Mouse (Mus musculus): ENCODE data around the gene Vsx1.

Gene Vsx1

DNA sequence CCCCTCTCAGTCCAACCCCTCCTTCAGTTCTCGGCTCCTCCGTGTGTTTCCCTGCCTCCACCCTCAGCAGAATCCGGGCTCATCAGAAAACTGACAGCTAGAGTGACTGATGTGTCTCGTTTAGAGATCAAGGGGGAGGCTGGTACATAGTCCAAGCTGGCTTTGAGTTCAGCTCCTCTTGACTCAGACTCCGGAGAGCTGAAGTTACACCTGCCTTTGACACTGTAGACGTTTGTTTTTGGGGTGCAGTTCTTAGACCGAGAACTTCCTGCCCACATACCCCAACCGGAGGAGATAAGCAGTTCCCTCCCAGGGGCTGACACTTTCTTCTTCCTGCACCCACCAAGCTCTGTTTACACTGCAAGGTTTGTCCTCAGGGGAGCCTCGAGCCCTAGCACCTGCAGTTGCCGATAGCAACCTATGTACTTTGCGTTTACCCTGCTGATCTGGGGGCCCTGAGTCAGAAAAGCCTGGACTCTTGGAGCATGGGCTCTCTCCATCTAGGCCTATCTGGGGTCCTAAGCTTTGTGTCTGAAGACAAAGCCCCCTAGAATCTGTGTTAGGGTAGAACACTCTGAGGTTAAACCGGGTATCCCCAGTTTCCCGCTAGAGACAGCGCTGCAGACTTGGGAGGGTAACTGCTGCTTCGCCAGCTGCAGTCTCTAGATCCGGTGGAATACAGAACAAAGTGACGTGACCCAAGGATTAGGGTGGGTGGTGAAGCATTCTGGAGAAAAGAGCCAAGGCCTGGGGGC, 21.9 kb downstream of the Vsx1 start:
- no peak for DNase-seq (ENCODE audit: low read depth, low spot score)

DNA sequence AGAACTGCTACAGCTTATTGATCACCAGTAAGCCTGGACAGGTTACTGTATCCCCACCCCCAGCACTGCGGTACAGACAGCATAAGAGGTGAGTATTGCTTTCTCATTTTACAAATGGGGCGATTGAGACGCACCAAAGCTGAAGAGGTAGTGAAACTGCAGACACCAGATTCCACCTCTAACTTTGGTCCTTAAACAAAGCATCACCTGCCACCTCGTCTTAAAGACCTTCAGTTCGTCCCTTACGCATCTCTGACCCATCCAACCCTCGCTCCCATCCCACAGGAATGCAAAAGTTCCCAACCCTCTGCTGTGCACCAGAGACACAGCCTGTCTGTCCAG, 22.5 kb downstream of the Vsx1 start:
- DNase-seq (ENCODE audit: low read depth, low spot score), result no peak

DNA sequence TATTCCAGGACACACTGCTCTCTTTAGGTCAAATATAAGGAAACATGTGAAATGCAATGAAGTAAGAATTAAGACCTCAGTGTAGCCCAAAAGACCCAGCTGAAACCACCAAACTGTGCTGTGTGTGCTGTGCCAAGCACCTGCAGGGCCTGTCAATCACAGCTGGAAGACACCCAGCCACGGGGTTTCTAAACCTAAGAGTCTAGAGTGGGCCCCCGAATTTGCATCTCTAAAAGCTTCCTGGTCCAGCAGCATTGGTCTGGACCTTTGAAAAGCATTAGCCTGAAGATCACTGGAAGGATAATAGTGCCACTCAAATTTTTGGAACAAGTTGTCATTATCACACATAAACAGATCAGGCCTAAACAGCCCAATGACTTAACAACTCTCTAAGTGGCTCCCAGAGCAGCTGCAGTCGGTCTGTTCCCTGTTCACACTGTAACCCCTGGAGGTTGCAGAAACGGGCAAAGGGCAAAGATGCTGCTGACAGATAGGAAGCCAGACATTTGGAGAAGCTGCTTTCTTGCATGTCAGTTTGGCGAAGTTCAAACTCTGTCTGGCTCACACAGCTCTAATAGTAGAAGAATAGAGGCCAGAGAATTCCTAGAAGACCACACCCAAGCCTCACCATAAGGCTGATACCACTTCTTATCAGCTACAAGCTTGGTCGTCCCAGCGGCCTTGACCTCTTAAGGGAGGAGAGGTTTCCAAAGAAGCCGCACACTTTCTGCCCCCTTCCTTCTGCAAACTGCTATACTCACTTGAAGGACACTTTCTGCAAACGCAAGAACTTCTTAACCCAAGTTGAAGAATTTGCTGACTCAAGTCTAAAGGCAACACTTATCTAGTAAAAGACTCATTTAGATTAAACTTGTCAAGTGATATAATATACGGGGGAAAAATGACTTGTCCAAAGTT, 23.4 kb downstream of the Vsx1 start:
- no peak for DNase-seq (ENCODE audit: low read depth, low spot score)

DNA sequence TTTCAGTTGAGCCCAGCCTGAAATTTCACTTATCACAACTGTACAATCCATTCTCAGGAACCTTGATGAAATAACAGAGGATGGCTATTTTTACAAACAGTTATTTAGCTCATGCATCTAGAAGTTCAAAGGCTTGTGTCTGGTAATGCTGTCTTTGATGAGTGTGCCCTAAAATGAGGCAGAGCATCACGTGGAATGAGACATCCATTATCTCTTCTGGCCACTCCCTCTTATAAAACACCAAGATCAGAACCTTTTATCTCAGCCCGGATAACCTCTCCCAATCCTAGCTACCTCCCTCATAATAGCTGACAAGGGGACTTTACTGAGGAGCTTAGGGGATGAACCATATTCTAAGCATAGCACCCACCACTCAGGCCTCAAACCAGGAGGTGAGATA, 24.2 kb downstream of the Vsx1 start:
- DNase-seq (ENCODE audit: low read depth, low spot score), result no peak

DNA sequence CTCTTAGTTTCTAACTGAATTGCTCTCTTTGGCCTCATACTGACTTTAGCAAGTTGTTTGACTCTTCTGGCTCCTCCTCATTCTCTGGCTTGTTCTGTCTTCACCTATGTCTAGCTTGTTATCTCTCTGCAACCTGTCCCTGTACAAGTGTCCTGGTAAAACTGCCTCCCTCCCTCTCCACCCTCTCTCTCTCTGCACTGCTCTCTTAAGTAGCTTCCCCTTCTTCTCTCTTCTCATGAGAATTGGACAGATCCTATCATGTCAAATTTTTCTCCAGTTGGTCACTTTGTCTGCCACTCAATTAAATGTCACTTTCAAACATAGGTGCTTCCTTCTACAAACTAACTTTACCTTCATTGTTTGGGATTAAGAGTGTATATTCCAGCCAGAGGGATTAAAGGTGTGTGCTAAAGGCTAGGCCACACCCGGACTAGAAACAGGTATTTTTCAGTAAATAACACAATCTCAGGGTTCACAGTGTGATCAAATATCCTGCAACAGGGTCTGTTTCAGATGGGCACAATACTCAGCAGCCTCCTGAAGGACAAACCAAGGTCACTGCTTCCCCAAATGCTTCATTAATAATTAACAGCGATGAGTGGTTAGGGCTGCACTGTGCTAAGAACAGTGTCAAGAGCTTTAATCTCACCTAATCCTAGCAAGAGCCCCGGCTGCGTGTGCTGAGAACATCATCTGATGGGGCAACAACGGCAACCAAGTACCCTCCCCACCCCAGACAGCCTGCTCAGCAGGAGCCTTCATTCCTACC, 24.8 kb downstream of the Vsx1 start:
- DNase-seq (ENCODE audit: low read depth, low spot score), result no peak

DNA sequence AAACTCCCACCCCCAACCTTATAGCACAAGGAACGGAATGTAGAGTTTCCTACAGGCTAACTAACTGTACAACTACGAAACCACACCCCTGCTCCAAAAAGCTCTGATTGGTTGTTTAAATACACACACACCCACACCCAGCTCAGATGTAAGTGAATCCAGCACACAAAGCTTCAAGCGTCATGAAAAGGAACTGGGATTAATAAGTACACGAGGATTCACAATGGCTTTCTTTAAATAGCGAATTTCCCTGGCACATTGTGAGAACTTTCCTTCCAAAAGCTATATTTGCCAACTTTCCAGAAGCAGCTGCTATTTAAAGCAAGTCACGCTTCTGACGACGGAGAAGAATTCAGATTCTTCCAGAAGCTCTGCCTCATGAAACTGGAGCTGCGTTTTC, 25.9 kb downstream of the Vsx1 start:
- no peak for DNase-seq (ENCODE audit: low read depth, low spot score)

DNA sequence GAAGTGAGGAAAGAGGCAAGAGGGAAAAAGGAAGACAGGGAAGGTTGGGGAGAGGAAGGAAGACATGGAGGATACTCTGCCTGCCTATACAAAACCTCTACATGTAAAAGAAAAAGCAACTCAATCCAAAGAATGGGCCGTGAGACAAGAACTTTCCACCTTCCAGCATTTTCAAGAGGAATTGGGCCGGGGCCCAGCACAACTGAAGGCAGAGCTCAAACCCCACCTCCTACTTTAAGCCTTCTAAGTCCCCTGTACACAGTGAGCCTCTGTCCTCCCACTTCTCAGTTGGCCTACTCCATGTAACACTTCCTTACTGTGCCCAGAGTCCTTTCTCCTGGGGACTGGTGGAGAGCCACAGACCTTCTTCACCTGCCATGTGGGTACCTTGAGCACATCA, 27.2 kb downstream of the Vsx1 start:
- no peak for DNase-seq (ENCODE audit: low read depth, low spot score)

DNA sequence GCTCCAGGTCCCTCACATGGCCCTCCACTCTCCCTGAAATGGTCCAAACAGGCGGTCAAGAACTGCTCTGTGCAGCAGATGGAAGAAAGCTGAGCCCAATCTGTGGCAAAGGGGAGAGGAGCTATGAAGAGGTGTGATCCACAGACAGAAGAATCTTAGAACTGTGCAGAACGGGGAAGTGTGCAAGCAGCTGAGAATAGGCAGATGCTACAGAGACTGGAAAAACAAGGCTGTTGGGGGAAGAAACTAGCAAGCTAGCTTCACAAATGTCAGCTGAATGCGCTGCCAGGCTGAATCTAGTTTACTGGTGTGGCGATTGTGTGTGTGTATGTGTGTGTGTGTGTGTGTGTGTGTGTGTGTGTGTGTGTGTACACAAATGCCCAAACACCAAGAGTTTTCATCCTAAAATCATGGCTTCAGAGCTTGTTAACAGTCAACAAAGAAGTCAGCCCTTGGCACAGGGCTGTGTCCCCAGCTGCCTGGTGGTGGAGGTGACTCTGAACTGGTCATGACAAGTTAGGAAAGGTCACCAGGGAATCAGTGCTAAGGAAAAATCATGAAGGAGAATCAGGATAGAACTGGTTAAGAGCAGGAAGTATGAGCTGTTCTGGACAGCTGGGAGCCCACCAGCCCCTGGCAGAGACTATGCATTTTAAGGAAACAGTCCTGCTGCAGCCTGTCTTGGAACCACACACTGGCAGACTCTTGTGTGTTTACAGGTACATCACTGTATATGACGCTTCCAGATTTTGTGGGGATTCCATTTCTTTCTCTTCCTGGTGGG, 28.3 kb downstream of the Vsx1 start:
- no peak for DNase-seq (ENCODE audit: low read depth, low spot score)

DNA sequence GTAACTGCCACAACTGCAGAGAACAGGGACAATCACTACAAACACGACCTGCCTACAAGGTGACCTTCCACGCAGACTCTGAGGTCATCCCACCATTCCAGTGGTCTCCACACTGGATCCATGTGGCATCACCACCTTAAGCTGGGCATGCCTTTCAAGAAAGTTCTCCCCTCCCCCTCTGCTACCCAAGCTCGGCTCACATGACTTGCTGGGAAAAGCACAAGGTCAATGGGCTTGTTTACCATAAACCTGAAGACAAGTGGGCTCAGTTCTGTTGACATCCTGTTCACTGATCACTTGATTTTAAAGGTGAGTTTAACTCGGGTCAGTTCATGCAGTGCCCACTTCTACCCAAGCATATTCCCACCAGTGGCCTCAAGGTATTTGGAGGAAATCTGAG, 29.1 kb downstream of the Vsx1 start:
- DNase-seq (ENCODE audit: low read depth, low spot score), result no peak

DNA sequence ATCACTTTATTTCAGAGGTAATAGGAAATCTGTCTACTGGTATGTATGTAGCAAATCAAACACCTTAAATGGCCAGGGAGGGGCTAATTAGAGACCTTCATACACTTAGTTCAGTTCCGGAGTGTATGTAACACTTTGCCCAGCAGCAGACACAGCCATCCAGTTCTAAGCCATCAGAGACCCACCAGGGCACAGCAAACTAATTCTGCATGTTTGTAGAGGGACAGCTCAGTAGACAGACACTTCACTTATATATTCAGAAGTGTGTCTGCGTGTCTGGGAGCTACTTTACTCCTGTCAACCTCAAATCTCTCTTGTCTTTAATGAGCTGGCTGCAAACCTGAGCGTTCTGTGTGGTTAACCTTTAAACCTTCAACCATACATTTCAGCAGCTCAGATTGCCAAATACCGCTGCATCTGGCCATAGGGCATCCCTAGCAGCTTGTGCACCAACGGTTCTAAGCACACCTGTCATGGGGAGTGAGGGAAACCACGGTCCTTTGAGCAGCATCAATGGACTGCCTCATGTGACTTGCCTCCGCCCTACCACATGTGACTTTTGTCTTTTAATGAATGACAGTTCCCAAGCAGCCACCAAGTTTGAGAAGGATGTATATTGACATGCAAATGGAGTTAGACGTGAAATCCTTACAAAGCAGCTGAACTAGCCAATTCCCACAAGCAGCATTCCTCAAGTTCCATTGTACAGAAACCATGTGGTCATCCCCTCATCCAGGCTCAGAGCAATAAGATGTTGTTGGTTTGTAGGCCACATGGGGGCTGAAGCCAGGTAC, 32.0 kb downstream of the Vsx1 start:
- DNase-seq (ENCODE audit: low read depth, low spot score), result no peak

DNA sequence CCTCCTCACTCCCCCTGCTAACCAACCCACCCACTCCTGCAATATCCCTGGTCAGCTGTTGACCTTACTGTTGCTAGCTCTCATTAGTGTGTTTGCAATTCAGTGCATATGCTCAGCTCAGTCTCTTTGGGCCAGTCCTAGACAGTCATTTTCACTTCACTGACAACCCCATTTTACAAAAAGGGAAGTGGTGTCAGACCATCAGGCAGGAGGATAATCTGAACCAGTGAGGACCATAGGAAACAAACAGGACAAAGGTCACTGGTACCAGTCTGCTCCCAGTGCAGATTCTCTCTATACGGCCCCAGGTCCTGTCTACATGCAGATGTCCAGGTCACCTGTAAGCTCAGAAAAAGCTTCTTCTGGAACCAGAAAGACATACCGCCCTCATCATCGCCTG, 33.0 kb downstream of the Vsx1 start:
- DNase-seq (ENCODE audit: low read depth, low spot score), result no peak

DNA sequence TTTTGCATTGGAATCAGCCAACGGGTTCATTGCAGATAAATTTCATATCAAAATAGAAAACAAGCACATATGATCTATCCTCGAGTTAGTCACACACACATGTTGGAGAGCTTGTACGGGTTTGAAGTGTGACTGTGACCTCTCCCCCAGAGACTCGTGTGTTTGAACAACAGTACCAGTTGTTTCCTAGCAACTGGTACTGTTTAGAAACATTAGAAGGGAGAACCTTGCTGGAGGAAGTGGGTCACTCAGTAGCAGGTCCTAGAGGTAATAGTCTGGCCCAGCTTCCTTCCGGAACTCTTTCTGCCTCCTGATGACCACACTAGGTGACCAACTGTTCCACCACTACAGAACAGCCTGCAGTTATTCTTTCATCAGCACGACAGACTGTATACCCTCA, 33.9 kb downstream of the Vsx1 start:
- DNase-seq (ENCODE audit: low read depth, low spot score), result no peak

DNA sequence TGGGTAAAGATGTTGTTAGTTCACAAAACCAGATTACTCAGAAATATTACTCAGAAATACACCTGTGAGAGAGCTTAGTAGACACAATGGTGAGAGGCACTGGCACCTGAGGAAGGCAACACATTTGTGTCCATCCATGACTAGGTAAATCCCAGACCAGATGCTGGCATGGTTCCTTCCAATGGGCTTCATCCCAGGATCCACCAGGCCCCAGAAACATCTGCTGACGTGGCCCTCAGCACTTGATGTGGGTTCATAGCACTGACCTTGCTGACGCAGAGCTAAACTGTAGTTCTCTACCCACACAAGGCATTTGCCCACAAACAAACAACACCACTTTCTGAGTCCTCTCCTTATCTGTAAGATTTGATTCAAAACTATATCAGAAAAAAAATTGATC, 34.3 kb downstream of the Vsx1 start:
- no peak for DNase-seq (ENCODE audit: low read depth, low spot score)

DNA sequence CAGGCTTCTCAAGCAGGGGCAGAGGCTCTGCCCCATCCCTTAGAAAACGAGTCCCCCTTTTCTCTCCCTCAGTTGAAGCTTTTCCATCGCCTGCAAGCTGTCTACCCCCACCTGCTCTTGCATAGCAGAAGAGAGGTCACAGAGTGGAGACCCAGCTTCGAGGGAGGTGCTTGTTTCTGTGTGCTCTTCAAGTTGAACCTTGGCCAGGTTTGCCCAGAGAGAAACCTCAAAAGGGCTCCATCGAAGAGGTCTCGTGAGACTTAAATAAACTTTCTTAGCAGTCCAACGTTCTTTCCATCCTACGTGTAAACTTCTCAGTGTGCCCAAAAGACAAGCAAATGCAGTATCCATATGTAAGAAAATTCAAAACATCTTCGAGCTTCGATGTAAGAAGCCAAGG, 37.8 kb downstream of the Vsx1 start:
- no peak for DNase-seq (ENCODE audit: low read depth, low spot score)

DNA sequence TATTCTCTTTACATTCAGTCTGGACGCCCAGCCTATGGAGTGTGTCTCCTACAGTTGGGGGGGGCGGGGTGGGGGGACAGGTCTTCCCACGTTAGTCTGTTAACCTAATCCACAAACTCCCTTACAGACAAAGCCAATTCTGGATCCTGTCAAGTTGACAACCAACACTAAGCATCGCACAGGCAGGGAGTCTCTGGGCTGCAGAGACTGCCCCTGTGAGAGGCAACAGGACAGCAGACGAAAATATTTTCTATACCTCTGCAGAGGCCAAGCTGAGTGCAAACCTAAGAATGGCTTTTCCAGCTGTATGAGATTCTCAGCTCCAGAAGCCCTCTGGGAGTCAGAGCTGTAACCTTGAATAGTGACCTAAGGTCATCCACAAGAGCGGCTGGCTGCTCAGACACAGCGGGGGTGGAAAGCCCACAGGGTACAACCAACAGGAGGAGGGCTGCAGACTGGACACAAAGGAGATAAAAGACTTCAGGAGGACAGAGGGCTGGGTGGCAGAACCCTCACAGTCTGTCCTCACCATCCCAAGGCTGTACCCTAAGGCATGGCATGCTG, 38.6 kb downstream of the Vsx1 start:
- no peak for DNase-seq (ENCODE audit: low read depth, low spot score)

DNA sequence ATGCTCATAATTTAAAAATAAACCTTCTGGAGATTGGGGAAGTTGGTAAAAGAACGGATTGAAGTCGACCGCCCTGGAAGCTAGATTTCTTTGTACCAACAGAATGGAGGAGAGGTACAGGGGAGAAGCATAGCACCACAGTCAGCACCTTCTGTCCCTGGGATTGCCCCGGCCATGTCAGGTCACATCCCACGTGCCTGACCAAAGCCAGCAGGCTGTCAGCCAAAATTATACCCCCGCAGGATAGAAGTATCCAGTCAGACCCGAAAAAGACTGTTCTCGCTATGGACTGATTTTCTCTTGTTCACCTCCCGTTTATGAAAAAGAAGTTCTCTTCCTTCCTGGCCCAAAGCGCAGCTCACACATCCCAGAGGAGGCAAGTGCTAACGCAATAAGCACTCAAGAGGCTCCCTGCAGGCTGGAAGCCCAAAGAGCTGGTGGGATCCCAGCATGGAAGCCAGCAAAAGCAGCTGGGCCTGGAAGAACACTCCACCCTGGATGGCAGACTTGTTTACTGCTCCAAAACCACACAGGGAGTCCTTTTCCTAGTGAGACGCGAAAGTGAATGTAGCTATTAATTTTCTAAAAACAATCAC, 40.8 kb downstream of the Vsx1 start:
- no peak for DNase-seq (ENCODE audit: low read depth, low spot score)

DNA sequence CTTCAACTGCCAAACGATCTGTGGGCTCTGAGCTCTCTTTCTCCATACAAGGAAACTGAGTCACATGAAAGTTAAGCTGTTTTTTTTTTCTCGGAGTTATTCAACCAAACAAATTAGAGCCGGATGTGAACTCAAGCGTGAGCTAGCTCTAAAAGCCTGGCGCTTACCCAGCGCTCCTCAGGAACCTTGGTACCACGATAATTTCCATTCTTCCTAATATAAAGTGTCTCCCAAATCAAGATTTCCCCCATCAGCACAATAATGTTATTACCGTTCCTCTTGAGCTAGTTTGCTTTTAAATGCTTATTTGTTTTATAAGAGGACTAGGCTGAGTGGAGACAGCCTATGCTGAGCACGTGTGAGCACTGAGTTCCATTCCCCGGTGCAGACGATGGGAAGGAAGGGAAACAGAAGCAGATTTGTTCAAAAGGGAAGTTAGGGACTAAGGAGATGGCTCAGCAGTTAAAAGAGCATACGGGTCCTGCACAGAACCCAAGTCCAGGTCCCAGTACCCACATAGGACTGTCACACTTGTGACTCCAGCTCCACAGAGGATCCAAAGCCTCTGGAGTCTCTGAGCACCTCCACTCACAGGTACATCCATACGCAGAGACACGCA, 41.4 kb downstream of the Vsx1 start:
- DNase-seq (ENCODE audit: low read depth, low spot score), result no peak

DNA sequence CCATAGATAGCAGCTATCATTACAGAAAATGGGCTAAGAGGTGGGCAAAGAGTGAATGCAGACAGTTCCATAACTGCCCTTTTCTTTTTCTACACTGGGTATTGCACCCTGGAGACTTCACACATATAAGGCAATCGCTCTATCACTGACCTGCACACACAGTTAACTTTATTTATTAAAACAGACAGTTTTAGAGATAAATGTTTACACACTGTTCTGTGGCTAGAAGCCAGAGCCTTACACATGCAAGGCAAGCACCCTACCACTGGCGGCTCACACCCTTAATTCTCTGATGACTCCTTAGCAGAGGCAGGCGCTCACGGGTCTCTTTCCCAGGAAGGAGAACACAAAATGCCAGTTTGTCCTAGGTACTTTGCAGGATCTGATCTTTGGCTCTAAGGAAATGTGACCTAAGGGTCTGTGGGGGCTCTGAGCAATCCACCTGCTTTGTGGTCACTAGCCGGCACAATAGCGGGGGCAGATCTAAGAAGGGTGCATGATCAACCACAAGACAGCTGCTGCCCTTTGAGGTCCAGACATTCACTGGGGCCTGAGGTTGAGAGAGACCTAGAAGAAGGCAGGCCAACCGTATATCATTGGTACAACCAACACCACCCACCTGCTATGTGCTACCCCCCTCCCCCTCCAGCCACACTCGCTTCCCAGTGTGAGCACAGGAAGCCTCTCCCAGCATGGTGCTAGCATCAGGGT, 42.6 kb downstream of the Vsx1 start:
- no peak for DNase-seq (ENCODE audit: low read depth, low spot score)

DNA sequence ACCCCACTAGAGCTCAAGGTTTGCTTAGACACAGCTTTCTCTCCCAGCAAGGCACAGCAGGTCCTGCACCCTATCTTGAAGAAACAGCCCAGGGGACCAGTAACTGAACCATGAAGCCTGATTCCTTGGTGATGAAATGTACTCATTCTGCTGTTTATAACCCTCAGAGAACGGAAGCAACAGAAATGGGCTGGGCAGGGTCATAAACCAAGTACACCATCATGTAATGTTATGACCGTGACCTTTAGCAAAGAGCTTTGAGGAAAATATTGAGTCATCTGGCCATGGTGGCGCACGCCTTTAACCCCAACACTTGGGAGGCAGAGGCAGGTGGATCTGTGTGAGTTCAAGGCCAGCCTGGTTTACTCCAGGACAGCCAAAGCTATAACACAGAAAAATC, 43.9 kb downstream of the Vsx1 start:
- no peak for DNase-seq (ENCODE audit: low read depth, low spot score)

Measured in embryo, embryonic 11.5 days (tissue).